ENCODE assay signal across 15 mouse cellular contexts in genomic region chr5:148107324-148107723, GRCm38 (mm10).
DNase-seq lines count a peak whose midpoint lies in the region; ATAC-seq and TF ChIP-seq lines count a peak whose summit lies in the region.
"Had no signal": no experiment of that assay in that cellular context is flagged by ENCODE, and none has a peak within 500 bp of the region (broad histone marks: within the 10 kb centered on the region; RNA-seq: fewer than 3 reads in every experiment).

No protein-coding gene starts in this region.

- H3K4me3 ChIP-seq in intestine, postnatal 0 days (ENCODE audit: low read depth, low read length) = no peak overlapping the region
- no peak overlapping the region for H3K4me3 ChIP-seq in intestine, embryonic 16.5 days (ENCODE audit: low read length)
- no peak overlapping the region for H3K4me3 ChIP-seq in neural tube, embryonic 11.5 days (ENCODE audit: low read depth, low read length)
- H3K4me3 ChIP-seq in neural tube, embryonic 15.5 days (replicated peaks) = no peak overlapping the region
- H3K4me3 ChIP-seq in midbrain, postnatal 0 days (ENCODE audit: low read depth, low read length) = no peak overlapping the region
- H3K4me3 ChIP-seq in heart, embryonic 12.5 days = no peak overlapping the region
- H3K4me3 ChIP-seq: embryonic facial prominence, embryonic 13.5 days; forebrain, embryonic 12.5 days; limb, embryonic 10.5 days; lung, embryonic 15.5 days had no signal

- no peak for ATAC-seq in intestine, postnatal 0 days
- no peak for ATAC-seq in intestine, embryonic 16.5 days
- no peak for ATAC-seq in neural tube, embryonic 11.5 days (ENCODE audit: insufficient read depth, low FRiP score, low TSS enrichment)
- no peak for ATAC-seq in neural tube, embryonic 15.5 days (ENCODE audit: low FRiP score)
- no peak for ATAC-seq in midbrain, postnatal 0 days (ENCODE audit: low FRiP score)
- no peak for ATAC-seq in heart, embryonic 12.5 days (ENCODE audit: insufficient number of reproducible peaks, low FRiP score)

- no peaks in the 10 kb centered on the region for H3K27me3 ChIP-seq in intestine, postnatal 0 days (replicated peaks; ENCODE audit: control insufficient read depth, insufficient read depth, low read length)
- H3K27me3 ChIP-seq in intestine, embryonic 16.5 days (replicated peaks; ENCODE audit: control insufficient read depth, insufficient read depth, low read length) = no peaks in the 10 kb centered on the region
- no peaks in the 10 kb centered on the region for H3K27me3 ChIP-seq in neural tube, embryonic 11.5 days (ENCODE audit: control insufficient read depth, insufficient read depth, low read length)
- no peaks in the 10 kb centered on the region for H3K27me3 ChIP-seq in neural tube, embryonic 15.5 days (replicated peaks)
- H3K27me3 ChIP-seq in midbrain, postnatal 0 days (ENCODE audit: insufficient read depth, low read length) = no peaks in the 10 kb centered on the region
- H3K27me3 ChIP-seq in heart, embryonic 12.5 days (replicated peaks) = no peaks in the 10 kb centered on the region
- H3K27me3 ChIP-seq: embryonic facial prominence, embryonic 13.5 days; forebrain, embryonic 12.5 days; lung, embryonic 15.5 days had no signal

- H3K4me2 ChIP-seq in intestine, postnatal 0 days (replicated peaks; ENCODE audit: low read depth) = no peak overlapping the region
- no peak overlapping the region for H3K4me2 ChIP-seq in intestine, embryonic 16.5 days (ENCODE audit: low read depth, low read length)
- H3K4me2 ChIP-seq in neural tube, embryonic 11.5 days (ENCODE audit: low read depth) = no peak overlapping the region
- H3K4me2 ChIP-seq in neural tube, embryonic 15.5 days = no peak overlapping the region
- no peak overlapping the region for H3K4me2 ChIP-seq in midbrain, postnatal 0 days (ENCODE audit: low read depth, low read length, poor library complexity, severe bottlenecking)
- no peak overlapping the region for H3K4me2 ChIP-seq in heart, embryonic 12.5 days
- H3K4me2 ChIP-seq: embryonic facial prominence, embryonic 13.5 days; forebrain, embryonic 12.5 days; heart, embryonic 11.5 days; lung, embryonic 15.5 days had no signal

- no peak for TF ChIP-seq POLR2A in brain, embryonic 14.5 days (IDR thresholded peaks at IDR 0.05; ENCODE audit: borderline replicate concordance, extremely low read depth, insufficient read depth, insufficient read length, poor library complexity, severe bottlenecking)

- no peaks in the 10 kb centered on the region for H3K4me1 ChIP-seq in intestine, postnatal 0 days (replicated peaks; ENCODE audit: control insufficient read depth, insufficient read depth, low read length)
- H3K4me1 ChIP-seq in intestine, embryonic 16.5 days (ENCODE audit: control insufficient read depth, insufficient read depth, low read length) = no peaks in the 10 kb centered on the region
- H3K4me1 ChIP-seq in neural tube, embryonic 11.5 days (ENCODE audit: control insufficient read depth, insufficient read depth, low read length) = no peaks in the 10 kb centered on the region; the same call in 1 of the 2 replicates
- H3K4me1 ChIP-seq in neural tube, embryonic 15.5 days = peaks cover 11% of the 10 kb centered on the region
- 0 out of 2 replicates have a peak, but pooled peaks cover 4% of the 10 kb centered on the region for H3K4me1 ChIP-seq in midbrain, postnatal 0 days (ENCODE audit: insufficient read depth, low read length)
- H3K4me1 ChIP-seq in heart, embryonic 12.5 days (replicated peaks) = no peaks in the 10 kb centered on the region
- H3K4me1 ChIP-seq: embryonic facial prominence, embryonic 13.5 days; limb, embryonic 10.5 days; lung, embryonic 15.5 days had no signal

- no peaks in the 10 kb centered on the region for H3K36me3 ChIP-seq in intestine, postnatal 0 days (ENCODE audit: control insufficient read depth, insufficient read depth)
- no peaks in the 10 kb centered on the region for H3K36me3 ChIP-seq in intestine, embryonic 16.5 days (ENCODE audit: control insufficient read depth, insufficient read depth, low read length)
- H3K36me3 ChIP-seq in neural tube, embryonic 11.5 days (ENCODE audit: control insufficient read depth, insufficient read depth, low read length) = no peaks in the 10 kb centered on the region
- no peaks in the 10 kb centered on the region for H3K36me3 ChIP-seq in neural tube, embryonic 15.5 days
- H3K36me3 ChIP-seq in midbrain, postnatal 0 days (ENCODE audit: insufficient read depth, low read length) = no peaks in the 10 kb centered on the region
- H3K36me3 ChIP-seq in heart, embryonic 12.5 days = no peaks in the 10 kb centered on the region
- H3K36me3 ChIP-seq: embryonic facial prominence, embryonic 13.5 days; forebrain, embryonic 12.5 days; limb, embryonic 10.5 days; lung, embryonic 15.5 days had no signal

- peak; percentile 33 for DNase-seq in neural tube, embryonic 11.5 days (ENCODE audit: low spot score)
- DNase-seq in brain, embryonic 14.5 days (ENCODE audit: low read depth) = no peak
- DNase-seq in midbrain, postnatal 0 days (ENCODE audit: low spot score) = no peak
- DNase-seq in layer of hippocampus, adult 9-11 months = no peak
- DNase-seq: adrenal gland, postnatal 10 days; thymus, postnatal 25 days had no signal

- TF ChIP-seq CTCF in intestine, postnatal 0 days (IDR thresholded peaks at IDR 0.05; ENCODE audit: low read depth) = peak; percentile 42
- TF ChIP-seq CTCF in brain, embryonic 14.5 days (IDR thresholded peaks at IDR 0.05; ENCODE audit: borderline replicate concordance, extremely low read depth, insufficient read depth, insufficient read length) = peak; percentile 40; the same call in 1 of the 2 replicates
- peak; percentile 55 for TF ChIP-seq CTCF in midbrain, postnatal 0 days (IDR thresholded peaks at IDR 0.05)

- no peaks in the 10 kb centered on the region for H3K9me3 ChIP-seq in intestine, postnatal 0 days (ENCODE audit: control insufficient read depth)
- H3K9me3 ChIP-seq in intestine, embryonic 16.5 days (ENCODE audit: control insufficient read depth, low read length) = no peaks in the 10 kb centered on the region
- H3K9me3 ChIP-seq in neural tube, embryonic 11.5 days (ENCODE audit: control insufficient read depth, low read length) = no peaks in the 10 kb centered on the region
- H3K9me3 ChIP-seq in neural tube, embryonic 15.5 days (replicated peaks) = no peaks in the 10 kb centered on the region
- H3K9me3 ChIP-seq in midbrain, postnatal 0 days (ENCODE audit: low read length) = no peaks in the 10 kb centered on the region
- H3K9me3 ChIP-seq in heart, embryonic 12.5 days (replicated peaks) = peaks cover 6% of the 10 kb centered on the region; the same call in 1 of the 2 replicates
- H3K9me3 ChIP-seq: embryonic facial prominence, embryonic 13.5 days; forebrain, embryonic 12.5 days; limb, embryonic 10.5 days; lung, embryonic 15.5 days had no signal

- no peak overlapping the region for H3K9ac ChIP-seq in intestine, postnatal 0 days (ENCODE audit: low read depth, low read length)
- H3K9ac ChIP-seq in intestine, embryonic 16.5 days (ENCODE audit: low read depth, low read length) = no peak overlapping the region
- H3K9ac ChIP-seq in neural tube, embryonic 11.5 days (ENCODE audit: low read length) = no peak overlapping the region
- no peak overlapping the region for H3K9ac ChIP-seq in neural tube, embryonic 15.5 days (replicated peaks)
- H3K9ac ChIP-seq in midbrain, postnatal 0 days (replicated peaks; ENCODE audit: low read length, poor library complexity, severe bottlenecking) = no peak overlapping the region
- H3K9ac ChIP-seq in heart, embryonic 12.5 days = no peak overlapping the region
- H3K9ac ChIP-seq: embryonic facial prominence, embryonic 13.5 days; forebrain, embryonic 12.5 days; lung, embryonic 15.5 days had no signal

- 89% methylated on average over 6 of the region's 6 CpGs for whole genome bisulfite sequencing in intestine, postnatal 0 days
- WGBS in intestine, embryonic 16.5 days = 87% methylated on average over 6 of the region's 6 CpGs
- 82% methylated on average over 6 of the region's 6 CpGs for WGBS in neural tube, embryonic 11.5 days
- 64% methylated on average over 6 of the region's 6 CpGs for WGBS in neural tube, embryonic 15.5 days
- 89% methylated on average over 6 of the region's 6 CpGs for WGBS in midbrain, postnatal 0 days
- WGBS in heart, embryonic 12.5 days = 80% methylated on average over 6 of the region's 6 CpGs

- H3K27ac ChIP-seq in intestine, postnatal 0 days (ENCODE audit: low read depth, low read length) = no peak overlapping the region
- no peak overlapping the region for H3K27ac ChIP-seq in intestine, embryonic 16.5 days (ENCODE audit: low read length)
- H3K27ac ChIP-seq in neural tube, embryonic 11.5 days (ENCODE audit: low read depth, low read length) = peak overlapping the region; percentile 46; the same call in 1 of the 2 replicates
- H3K27ac ChIP-seq in neural tube, embryonic 15.5 days (replicated peaks) = no peak overlapping the region
- no peak overlapping the region for H3K27ac ChIP-seq in midbrain, postnatal 0 days (ENCODE audit: low read depth, low read length)
- no peak overlapping the region for H3K27ac ChIP-seq in heart, embryonic 12.5 days (ENCODE audit: poor library complexity, severe bottlenecking)
- H3K27ac ChIP-seq: embryonic facial prominence, embryonic 13.5 days; forebrain, embryonic 12.5 days; limb, embryonic 10.5 days; lung, embryonic 15.5 days had no signal
